Mouse (Mus musculus) limb, embryonic 10.5 days (tissue): ENCODE measurements around the gene Slc1a1. TPM values are rescaled to one million over a fixed set of nuclear protein-coding genes. Genes with fewer than 3 reads are reported as not detected.
A peak's percentile ranks its signal among the peaks of the same experiment; 100 is the strongest.

Experiments
- DNase-seq: peaks from one replicate; pipeline ENCODE4 v3.0.0-alpha.2; 2017; ENCODE audit warnings: low spot score
- H3K27ac ChIP-seq: fragments of 300-500 bp; sonication (generic); 2 replicates; pipeline ENCODE4 v1.5.1; 2016; ENCODE audit warnings: mild to moderate bottlenecking
- H3K27me3 ChIP-seq: fragments of 300-500 bp; sonication (generic); 2 replicates; pipeline ENCODE4 v1.6.1; 2016; ENCODE audit warnings: low read depth, mild to moderate bottlenecking; ENCODE audit not compliant: poor library complexity, severe bottlenecking
- H3K36me3 ChIP-seq: fragments of 300-500 bp; sonication (generic); 2 replicates; pipeline ENCODE4 v1.6.1; 2016; ENCODE audit warnings: mild to moderate bottlenecking, moderate library complexity
- H3K4me1 ChIP-seq: fragments of 300-500 bp; sonication (generic); 2 replicates; pipeline ENCODE4 v1.6.1; 2016
- H3K4me3 ChIP-seq: fragments of 300-500 bp; sonication (generic); 2 replicates; pipeline ENCODE4 v1.5.1; 2016; ENCODE audit warnings: mild to moderate bottlenecking, moderate library complexity
- H3K9me3 ChIP-seq: fragments of 300-500 bp; sonication (generic); replicated peaks from 2 replicates; pipeline ENCODE4 v1.6.1; 2016; ENCODE audit warnings: mild to moderate bottlenecking
- WGBS: fragments of 180-500 bp; shearing (Covaris S2); methylation state at CpG from one replicate; pipeline ENCODE4 v1.1.7; 2016; 5-methylcytosine and 5-hydroxymethylcytosine counted together
- polyA plus RNA-seq: library from polyadenylated mRNA; unstranded; fragments of >200 nt; fragmentation: Nextera tagmentation; extraction: Ambion mirVana; gene quantifications from 2 replicates; pipeline ENCODE4 v1.2.1, GENCODE M21; 2016

Slc1a1 gene
- polyA plus RNA-seq, 1 experiment from 2014 or later: 0.13 TPM

GRCm38 (mm10) chr19:28832605-28833004 is 2.2 kb upstream of the Slc1a1 start:
- 91% methylated on average over 3 of the region's 3 CpGs for WGBS
- no peak for DNase-seq
- H3K27me3 ChIP-seq: peaks cover 43% of the 10 kb centered on the region

GRCm38 (mm10) chr19:28834388-28834787 is 461 bp upstream of the Slc1a1 start:
- no peak for DNase-seq
- H3K27me3 ChIP-seq: peaks cover 43% of the 10 kb centered on the region
- WGBS: 8% methylated on average over 10 of the region's 10 CpGs

More at GRCm38 (mm10) chr19:28832605-28833004, 2.2 kb upstream of the Slc1a1 start:
- Histone ChIP-seq H3K4me1 (peaks cover 14% of the 10 kb centered on the region), H3K4me3 (no peak overlapping the region), H3K27ac (no peak overlapping the region), H3K9me3 (no peaks in the 10 kb centered on the region), H3K36me3 (no peaks in the 10 kb centered on the region)

GRCm38 (mm10) chr19:28835500-28835864 is 633 bp downstream of the Slc1a1 start:
- WGBS: 10% methylated on average over 9 of the region's 9 CpGs
- Histone ChIP-seq H3K27ac (no peak overlapping the region), H3K4me1 (peaks cover 14% of the 10 kb centered on the region), H3K36me3 (no peaks in the 10 kb centered on the region), H3K4me3 (peak overlapping the region; percentile 72), H3K9me3 (no peaks in the 10 kb centered on the region), H3K27me3 (peaks cover 43% of the 10 kb centered on the region)
- peak; percentile 31 for DNase-seq

More at GRCm38 (mm10) chr19:28834388-28834787, 461 bp upstream of the Slc1a1 start:
- peak overlapping the region; percentile 72 for H3K4me3 ChIP-seq
- H3K9me3 ChIP-seq: no peaks in the 10 kb centered on the region
- no peak overlapping the region for H3K27ac ChIP-seq
- H3K36me3 ChIP-seq: no peaks in the 10 kb centered on the region
- peaks cover 14% of the 10 kb centered on the region for H3K4me1 ChIP-seq

GRCm38 (mm10) chr19:28836116-28836515 is 1.3 kb downstream of the Slc1a1 start:
- WGBS: 63% methylated on average over 3 of the region's 3 CpGs
- no peak for DNase-seq
- Histone ChIP-seq H3K9me3 (no peaks in the 10 kb centered on the region), H3K36me3 (no peaks in the 10 kb centered on the region), H3K4me3 (no peak overlapping the region), H3K27me3 (peaks cover 43% of the 10 kb centered on the region), H3K4me1 (peaks cover 14% of the 10 kb centered on the region), H3K27ac (no peak overlapping the region)

GRCm38 (mm10) chr19:28836651-28837410 is 2.0 kb downstream of the Slc1a1 start:
- no peak overlapping the region for H3K27ac ChIP-seq
- 76% methylated on average over 11 of the region's 11 CpGs for WGBS
- no peaks in the 10 kb centered on the region for H3K36me3 ChIP-seq
- no peak overlapping the region for H3K4me3 ChIP-seq
- no peak for DNase-seq
- peaks cover 14% of the 10 kb centered on the region for H3K4me1 ChIP-seq
- H3K9me3 ChIP-seq: no peaks in the 10 kb centered on the region
- H3K27me3 ChIP-seq: peaks cover 43% of the 10 kb centered on the region

- Histone ChIP-seq H3K27ac (no peak overlapping the region), H3K27me3 (peaks cover 34% of the 10 kb centered on the region), H3K4me3 (no peak overlapping the region), H3K36me3 (no peaks in the 10 kb centered on the region), H3K4me1 (peaks cover 14% of the 10 kb centered on the region), H3K9me3 (no peaks in the 10 kb centered on the region)
- no peak for DNase-seq
- 78% methylated on average over 2 of the region's 2 CpGs for WGBS
Measured at GRCm38 (mm10) chr19:28838796-28839195, 3.9 kb downstream of the Slc1a1 start.

GRCm38 (mm10) chr19:28844946-28845710 is 10.3 kb downstream of the Slc1a1 start:
- WGBS: 78% methylated on average over 8 of the region's 8 CpGs
- DNase-seq: no peak
- H3K9me3 ChIP-seq: no peaks in the 10 kb centered on the region
- H3K4me1 ChIP-seq: no peaks in the 10 kb centered on the region
- no peak overlapping the region for H3K27ac ChIP-seq
- no peaks in the 10 kb centered on the region for H3K36me3 ChIP-seq
- H3K27me3 ChIP-seq: no peaks in the 10 kb centered on the region
- H3K4me3 ChIP-seq: no peak overlapping the region

- H3K27me3 ChIP-seq: no peaks in the 10 kb centered on the region
- WGBS: 91% methylated on average over 3 of the region's 3 CpGs
- H3K36me3 ChIP-seq: no peaks in the 10 kb centered on the region
- H3K27ac ChIP-seq: no peak overlapping the region
- no peak overlapping the region for H3K4me3 ChIP-seq
- DNase-seq: no peak
- no peaks in the 10 kb centered on the region for H3K4me1 ChIP-seq
- H3K9me3 ChIP-seq: no peaks in the 10 kb centered on the region
Measured at GRCm38 (mm10) chr19:28850510-28850909, 15.7 kb downstream of the Slc1a1 start.

GRCm38 (mm10) chr19:28852001-28852400 is 17.2 kb downstream of the Slc1a1 start:
- H3K27me3 ChIP-seq: no peaks in the 10 kb centered on the region
- DNase-seq: no peak
- WGBS: 91% methylated on average over 3 of the region's 3 CpGs
- no peaks in the 10 kb centered on the region for H3K36me3 ChIP-seq
- H3K9me3 ChIP-seq: no peaks in the 10 kb centered on the region
- H3K4me1 ChIP-seq: no peaks in the 10 kb centered on the region
- no peak overlapping the region for H3K27ac ChIP-seq
- no peak overlapping the region for H3K4me3 ChIP-seq

GRCm38 (mm10) chr19:28854831-28855230 is 20.0 kb downstream of the Slc1a1 start:
- Histone ChIP-seq H3K4me3 (no peak overlapping the region), H3K36me3 (no peaks in the 10 kb centered on the region), H3K4me1 (no peaks in the 10 kb centered on the region), H3K27ac (no peak overlapping the region), H3K9me3 (no peaks in the 10 kb centered on the region), H3K27me3 (no peaks in the 10 kb centered on the region)
- DNase-seq: no peak
- WGBS: 77% methylated on average over 1 of the region's 1 CpGs

- no peak overlapping the region for H3K27ac ChIP-seq
- H3K27me3 ChIP-seq: no peaks in the 10 kb centered on the region
- H3K4me3 ChIP-seq: no peak overlapping the region
- no peak for DNase-seq
- H3K4me1 ChIP-seq: no peaks in the 10 kb centered on the region
- no peaks in the 10 kb centered on the region for H3K36me3 ChIP-seq
- H3K9me3 ChIP-seq: no peaks in the 10 kb centered on the region
- 83% methylated on average over 2 of the region's 2 CpGs for WGBS
Measured at GRCm38 (mm10) chr19:28860246-28860645, 25.4 kb downstream of the Slc1a1 start.

- Histone ChIP-seq H3K27me3 (no peaks in the 10 kb centered on the region), H3K4me1 (no peaks in the 10 kb centered on the region; the same call in 1 of the 2 replicates), H3K9me3 (no peaks in the 10 kb centered on the region), H3K27ac (no peak overlapping the region), H3K36me3 (no peaks in the 10 kb centered on the region), H3K4me3 (no peak overlapping the region)
- WGBS: 94% methylated on average over 10 of the region's 10 CpGs
- DNase-seq: no peak
Measured at GRCm38 (mm10) chr19:28863626-28864025, 28.8 kb downstream of the Slc1a1 start.

- no peak overlapping the region for H3K27ac ChIP-seq
- H3K4me3 ChIP-seq: no peak overlapping the region
- H3K36me3 ChIP-seq: no peaks in the 10 kb centered on the region
- H3K9me3 ChIP-seq: no peaks in the 10 kb centered on the region
- no peaks in the 10 kb centered on the region for H3K27me3 ChIP-seq
- no peaks in the 10 kb centered on the region; the same call in 1 of the 2 replicates for H3K4me1 ChIP-seq
- no peak for DNase-seq
- WGBS: 60% methylated on average over 6 of the region's 6 CpGs
Measured at GRCm38 (mm10) chr19:28864981-28865380, 30.1 kb downstream of the Slc1a1 start.
